Mouse (Mus musculus): ENCODE results near the gene Fam69b. TPM values are rescaled to one million over a fixed set of nuclear protein-coding genes. Genes with fewer than 3 reads are reported as not detected.

Fam69b gene
- polyA plus RNA-seq, 1 experiment from 2014 or later = 30.0 TPM

GRCm38 (mm10) chr2:26610526-26610925 lies 17.7 kb upstream of the Fam69b start:
- WGBS = 69% methylated on average over 3 of the region's 3 CpGs
- no peaks in the 10 kb centered on the region for H3K27me3 ChIP-seq (ENCODE audit: insufficient read depth, low read length)
- ATAC-seq (ENCODE audit: insufficient read depth) (no peak), DNase-seq (no peak)
- H3K4me3 ChIP-seq (ENCODE audit: low read depth, low read length) = no peak overlapping the region
- no peaks in the 10 kb centered on the region for H3K36me3 ChIP-seq (ENCODE audit: insufficient read depth)
- H3K4me1 ChIP-seq (ENCODE audit: insufficient read depth) = peaks cover 7% of the 10 kb centered on the region; the same call in 1 of the 2 replicates
- no peak overlapping the region for H3K9ac ChIP-seq
- no peak overlapping the region for H3K4me2 ChIP-seq
- no peak overlapping the region for H3K27ac ChIP-seq (ENCODE audit: low read depth)
- TF ChIP-seq CTCF (IDR thresholded peaks at IDR 0.05; ENCODE audit: low read depth) = no peak
- H3K9me3 ChIP-seq (ENCODE audit: low read depth, low read length) = no peaks in the 10 kb centered on the region

GRCm38 (mm10) chr2:26611054-26611453 lies 17.2 kb upstream of the Fam69b start:
- Histone ChIP-seq H3K27me3 (ENCODE audit: insufficient read depth, low read length) (no peaks in the 10 kb centered on the region), H3K4me3 (ENCODE audit: low read depth, low read length) (no peak overlapping the region), H3K27ac (ENCODE audit: low read depth) (no peak overlapping the region), H3K9ac (no peak overlapping the region), H3K4me1 (ENCODE audit: insufficient read depth) (peaks cover 7% of the 10 kb centered on the region; the same call in 1 of the 2 replicates), H3K36me3 (ENCODE audit: insufficient read depth) (no peaks in the 10 kb centered on the region), H3K9me3 (ENCODE audit: low read depth, low read length) (no peaks in the 10 kb centered on the region), H3K4me2 (no peak overlapping the region)
- DNase-seq = no peak
- TF ChIP-seq CTCF (IDR thresholded peaks at IDR 0.05; ENCODE audit: low read depth) = no peak
- ATAC-seq (ENCODE audit: insufficient read depth) = no peak

- Histone ChIP-seq H3K4me1 (ENCODE audit: insufficient read depth) (peaks cover 7% of the 10 kb centered on the region; the same call in 1 of the 2 replicates), H3K4me2 (no peak overlapping the region), H3K36me3 (ENCODE audit: insufficient read depth) (no peaks in the 10 kb centered on the region), H3K27ac (ENCODE audit: low read depth) (no peak overlapping the region), H3K9me3 (ENCODE audit: low read depth, low read length) (no peaks in the 10 kb centered on the region), H3K9ac (no peak overlapping the region), H3K27me3 (ENCODE audit: insufficient read depth, low read length) (no peaks in the 10 kb centered on the region), H3K4me3 (ENCODE audit: low read depth, low read length) (no peak overlapping the region)
- DNase-seq = no peak
- no peak for ATAC-seq (ENCODE audit: insufficient read depth)
- TF ChIP-seq CTCF (IDR thresholded peaks at IDR 0.05; ENCODE audit: low read depth) = no peak
Measured at GRCm38 (mm10) chr2:26611896-26612295, 16.4 kb upstream of the Fam69b start.

DNA sequence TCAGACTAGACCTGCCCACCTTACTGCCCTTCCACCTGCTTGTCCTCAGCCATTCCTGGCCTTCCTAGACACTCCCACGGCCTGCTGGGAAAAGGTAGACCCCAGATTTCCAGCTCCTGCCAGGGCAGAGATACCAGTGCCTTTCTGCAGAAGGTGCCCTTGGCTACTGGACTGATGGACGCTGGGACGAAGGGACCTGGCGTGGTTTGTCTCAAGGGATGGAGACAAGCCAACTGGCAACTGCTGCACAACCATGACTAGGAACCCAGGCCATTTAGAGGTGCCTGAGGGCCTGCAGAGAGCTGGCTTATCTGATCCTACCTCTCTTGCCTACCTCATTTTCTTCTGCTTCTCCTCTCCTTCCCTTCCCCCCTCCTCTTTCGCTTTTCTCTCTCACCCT lies 13.4 kb upstream of the Fam69b start:
- WGBS = 76% methylated on average over 5 of the region's 5 CpGs
- Histone ChIP-seq H3K4me2 (no peak overlapping the region), H3K27me3 (ENCODE audit: insufficient read depth, low read length) (no peaks in the 10 kb centered on the region), H3K36me3 (ENCODE audit: insufficient read depth) (no peaks in the 10 kb centered on the region), H3K4me1 (ENCODE audit: insufficient read depth) (no peaks in the 10 kb centered on the region), H3K27ac (ENCODE audit: low read depth) (no peak overlapping the region), H3K9ac (no peak overlapping the region), H3K4me3 (ENCODE audit: low read depth, low read length) (no peak overlapping the region), H3K9me3 (ENCODE audit: low read depth, low read length) (no peaks in the 10 kb centered on the region)
- no peak for TF ChIP-seq CTCF (IDR thresholded peaks at IDR 0.05; ENCODE audit: low read depth)
- ATAC-seq (ENCODE audit: insufficient read depth) (no peak), DNase-seq (no peak)

GRCm38 (mm10) chr2:26615459-26616124 lies 12.7 kb upstream of the Fam69b start:
- TF ChIP-seq CTCF (IDR thresholded peaks at IDR 0.05; ENCODE audit: low read depth) = no peak
- Histone ChIP-seq H3K27ac (ENCODE audit: low read depth) (no peak overlapping the region), H3K27me3 (ENCODE audit: insufficient read depth, low read length) (no peaks in the 10 kb centered on the region), H3K36me3 (ENCODE audit: insufficient read depth) (no peaks in the 10 kb centered on the region), H3K9me3 (ENCODE audit: low read depth, low read length) (no peaks in the 10 kb centered on the region), H3K9ac (no peak overlapping the region), H3K4me1 (ENCODE audit: insufficient read depth) (no peaks in the 10 kb centered on the region), H3K4me3 (ENCODE audit: low read depth, low read length) (no peak overlapping the region), H3K4me2 (no peak overlapping the region)
- DNase-seq (no peak), ATAC-seq (ENCODE audit: insufficient read depth) (no peak)
- WGBS = 75% methylated on average over 4 of the region's 4 CpGs

- no peaks in the 10 kb centered on the region for H3K27me3 ChIP-seq (ENCODE audit: insufficient read depth, low read length)
- no peak overlapping the region for H3K4me2 ChIP-seq
- WGBS = 72% methylated on average over 6 of the region's 6 CpGs
- DNase-seq (no peak), ATAC-seq (ENCODE audit: insufficient read depth) (no peak)
- no peak overlapping the region for H3K4me3 ChIP-seq (ENCODE audit: low read depth, low read length)
- no peak overlapping the region for H3K27ac ChIP-seq (ENCODE audit: low read depth)
- H3K9ac ChIP-seq = no peak overlapping the region
- H3K9me3 ChIP-seq (ENCODE audit: low read depth, low read length) = no peaks in the 10 kb centered on the region
- no peaks in the 10 kb centered on the region for H3K36me3 ChIP-seq (ENCODE audit: insufficient read depth)
- H3K4me1 ChIP-seq (ENCODE audit: insufficient read depth) = no peaks in the 10 kb centered on the region
- no peak for TF ChIP-seq CTCF (IDR thresholded peaks at IDR 0.05; ENCODE audit: low read depth)
Measured at GRCm38 (mm10) chr2:26617331-26617730, 10.9 kb upstream of the Fam69b start.

DNA sequence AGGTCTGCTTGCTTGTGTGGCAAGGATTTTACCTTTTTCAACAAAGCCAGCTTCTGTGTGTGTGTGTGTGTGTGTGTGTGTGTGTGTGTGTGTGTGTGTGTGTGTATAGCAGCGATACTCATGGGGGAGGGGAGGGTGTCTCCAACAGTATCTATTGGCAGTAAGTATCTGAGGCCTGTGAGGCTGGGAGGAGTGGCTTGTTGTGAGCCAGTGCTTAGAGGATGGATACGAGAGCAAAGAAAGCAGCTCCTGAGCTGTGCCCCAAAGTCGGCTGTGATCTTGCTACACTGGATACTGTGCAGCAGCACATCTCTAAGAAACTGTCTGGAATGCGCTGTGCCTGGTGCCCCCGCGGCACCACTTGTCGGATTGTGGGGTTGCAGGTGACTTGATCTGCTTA lies 10.3 kb upstream of the Fam69b start:
- Histone ChIP-seq H3K27me3 (ENCODE audit: insufficient read depth, low read length) (no peaks in the 10 kb centered on the region), H3K4me3 (ENCODE audit: low read depth, low read length) (no peak overlapping the region), H3K9me3 (ENCODE audit: low read depth, low read length) (no peaks in the 10 kb centered on the region), H3K4me1 (ENCODE audit: insufficient read depth) (no peaks in the 10 kb centered on the region), H3K9ac (no peak overlapping the region), H3K4me2 (no peak overlapping the region), H3K36me3 (ENCODE audit: insufficient read depth) (no peaks in the 10 kb centered on the region), H3K27ac (ENCODE audit: low read depth) (no peak overlapping the region)
- WGBS = 40% methylated on average over 7 of the region's 7 CpGs
- no peak for ATAC-seq (ENCODE audit: insufficient read depth)
- no peak for DNase-seq
- TF ChIP-seq CTCF (IDR thresholded peaks at IDR 0.05; ENCODE audit: low read depth) = no peak

All from lung, embryonic 14.5 days (tissue).